Mouse (Mus musculus): ENCODE data around the gene Rhox2a. TPM values are rescaled to one million over a fixed set of nuclear protein-coding genes. Genes with fewer than 3 reads are reported as not detected.
"Not testable (repeated sequence)": the region's sequence is repeated elsewhere in the genome, so short reads cannot be mapped to it uniquely, and the experiment has no call there.

Rhox2a gene
- total RNA-seq (2015), result not detected in 2 replicates
- not detected in 2 replicates for total RNA-seq (2017)

DNA sequence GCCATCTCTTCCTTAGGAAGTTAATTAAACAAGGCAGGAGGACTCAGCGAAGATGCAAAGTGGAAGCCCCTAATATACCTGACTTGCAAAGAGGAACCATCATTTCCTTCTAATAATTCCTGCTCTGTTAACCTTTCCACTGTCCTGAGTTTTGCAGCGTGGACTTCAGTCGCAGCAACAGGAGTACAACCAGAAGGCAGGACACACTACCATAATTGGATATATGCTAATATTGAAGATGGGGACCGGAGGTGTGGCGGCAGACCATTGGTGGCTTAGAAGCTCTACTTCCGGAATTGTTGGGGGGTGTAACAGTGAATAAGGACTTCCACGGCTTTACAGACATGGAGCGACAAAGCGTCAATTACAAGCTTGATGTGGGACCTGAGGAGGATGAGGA lies at the start of gene Rhox2a:
Rhox2a (plus strand) TSS at position 301 of the 400 bp plus-strand sequence.
- not testable (repeated sequence) for ATAC-seq (replicated peaks; ENCODE audit: poor library complexity)

DNA sequence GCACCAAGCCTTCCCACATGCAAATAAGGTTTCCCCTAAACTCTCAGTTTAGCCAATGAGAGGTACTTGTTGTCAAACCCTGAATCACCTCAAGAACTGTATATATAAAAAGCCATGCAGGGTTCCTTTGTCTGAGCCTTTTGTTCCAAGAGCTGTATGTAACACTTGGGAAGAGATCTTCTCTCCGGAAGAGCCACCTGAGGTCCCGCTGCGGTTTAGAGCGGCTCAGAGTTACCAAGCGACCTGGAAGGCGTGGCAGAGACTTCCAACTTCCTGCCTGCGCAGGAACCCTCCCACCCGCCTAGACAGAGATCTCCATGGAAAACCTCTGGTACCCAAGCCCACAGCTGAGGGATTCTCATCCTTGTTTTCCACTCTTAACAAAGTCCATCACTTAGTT lies 46.1 kb upstream of the Rhox2a start:
- no peak for ATAC-seq (replicated peaks; ENCODE audit: poor library complexity)

DNA sequence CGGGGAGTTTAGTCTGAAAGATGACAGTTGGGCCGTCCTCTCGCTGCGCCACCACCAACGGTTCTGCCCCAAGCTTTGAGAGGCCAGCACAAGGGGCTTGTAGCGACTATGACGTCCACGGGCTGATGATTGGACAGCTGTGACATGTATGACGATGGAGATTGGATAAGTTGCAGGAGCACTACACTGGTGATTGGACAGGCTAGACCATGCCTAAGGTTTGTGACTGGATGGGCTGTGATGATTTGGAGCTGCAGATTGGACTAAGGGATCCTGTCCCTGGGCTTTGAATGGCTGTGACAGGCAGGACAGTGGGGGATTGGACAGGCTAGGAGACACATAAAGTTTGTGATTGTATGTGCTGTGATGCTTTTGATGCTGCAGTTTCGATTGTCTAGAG lies 33.8 kb upstream of the Rhox2a start, which contains the start of gene Gm9:
Gm9 (minus strand) TSS at position 101 of the 400 bp plus-strand sequence.
- ATAC-seq (replicated peaks; ENCODE audit: poor library complexity), result no peak

DNA sequence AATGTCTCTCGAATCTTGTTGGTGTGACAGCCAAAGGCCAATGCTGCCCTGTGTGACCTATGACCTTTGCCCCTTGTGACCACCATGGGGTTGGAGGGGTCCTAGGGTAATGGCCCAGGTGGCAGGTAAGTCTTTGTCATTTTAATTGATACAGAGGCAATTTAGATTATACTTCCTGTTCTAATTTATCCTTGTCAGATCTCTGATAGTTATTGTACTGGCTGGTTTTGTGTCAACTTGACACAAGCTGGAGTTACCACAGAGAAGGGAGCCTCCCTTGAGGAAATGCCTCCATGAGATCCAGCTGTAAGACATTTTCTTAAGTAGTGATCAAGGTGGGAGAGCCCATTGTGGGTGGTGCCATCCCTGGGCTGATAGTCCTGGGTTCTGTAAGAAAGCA lies 22.6 kb upstream of the Rhox2a start, which contains the start of gene Rhox1:
Rhox1 (minus strand) TSS at position 101 of the 400 bp plus-strand sequence.
- not testable (repeated sequence) for ATAC-seq (replicated peaks; ENCODE audit: poor library complexity)

DNA sequence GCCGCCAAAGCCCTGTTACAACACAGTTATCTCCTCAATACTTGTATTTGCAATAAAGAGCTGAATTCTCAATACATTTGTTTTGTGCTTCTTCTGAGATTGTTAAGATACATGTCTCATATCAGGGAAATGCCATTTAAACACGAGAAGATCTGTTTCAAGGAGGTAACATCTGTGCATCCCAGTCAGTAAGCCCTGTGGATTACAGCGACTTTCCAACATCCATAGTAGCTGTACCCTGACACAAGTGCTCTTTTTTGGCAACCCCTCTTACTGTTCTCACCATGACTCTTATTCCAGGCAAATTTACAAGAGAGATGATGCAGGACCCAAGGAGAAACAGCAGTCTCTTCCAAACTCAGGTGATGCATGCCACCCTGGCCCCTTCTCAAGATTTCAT lies 4.8 kb downstream of the Rhox2a start, which contains the start of gene Rhox3a:
Rhox3a (plus strand) TSS at position 301 of the 400 bp plus-strand sequence.
- ATAC-seq (replicated peaks; ENCODE audit: poor library complexity), result not testable (repeated sequence)

DNA sequence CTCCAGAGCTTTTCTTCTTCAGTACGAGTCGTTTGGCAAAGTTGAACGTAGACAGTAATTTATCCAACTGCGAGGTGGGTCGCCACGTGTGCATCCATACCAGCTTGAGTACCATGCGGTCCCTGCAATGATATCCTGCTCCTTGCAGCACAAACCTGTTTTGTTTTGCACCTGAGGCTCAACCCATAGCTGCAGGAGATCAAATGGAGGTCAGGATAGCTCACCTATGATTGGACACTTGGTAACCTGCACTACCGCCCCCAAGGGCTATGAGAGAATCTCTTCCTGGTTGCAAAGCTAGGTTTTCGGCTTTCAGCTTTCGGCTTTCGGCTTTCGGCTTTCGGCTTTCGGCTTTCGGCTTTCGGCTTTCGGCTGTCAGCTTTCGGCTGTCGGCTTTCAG lies 20.3 kb downstream of the Rhox2a start, which contains the start of gene Rhox4a:
Rhox4a (plus strand) TSS at position 301 of the 400 bp plus-strand sequence.
- ATAC-seq (replicated peaks; ENCODE audit: poor library complexity), result not testable (repeated sequence)

Other genes with a start within 250 kb of the Rhox2a start
- gene Sowahd, start 196.1 kb upstream of the Rhox2a start, total RNA-seq (2015), result 0.12 and 0.25 TPM in 2 replicates
- gene Sowahd, start 196.1 kb upstream of the Rhox2a start, total RNA-seq (2017), result 1.00 and 3.4 TPM in 2 replicates
- gene Rpl39, start 159.6 kb upstream of the Rhox2a start, total RNA-seq (2015), result 1,695 and 1,778 TPM in 2 replicates
- gene Rpl39, start 159.6 kb upstream of the Rhox2a start, total RNA-seq (2017), result 4,041 and 4,700 TPM in 2 replicates
- 55.0 and 70.9 TPM in 2 replicates for gene Upf3b, start 134.7 kb upstream of the Rhox2a start, total RNA-seq (2015)
- 57.4 and 71.0 TPM in 2 replicates for gene Upf3b, start 134.7 kb upstream of the Rhox2a start, total RNA-seq (2017)
- 20.9 and 22.5 TPM in 2 replicates for gene Nkap, start 118.2 kb upstream of the Rhox2a start, total RNA-seq (2015)
- 29.1 and 34.3 TPM in 2 replicates for gene Nkap, start 118.2 kb upstream of the Rhox2a start, total RNA-seq (2017)
- gene Akap14, start 76.1 kb upstream of the Rhox2a start, total RNA-seq (2015), result 0.20 TPM in 1 of 2 replicates, not detected in the other
- gene Akap14, start 76.1 kb upstream of the Rhox2a start, total RNA-seq (2017), result not detected in 2 replicates
- gene Ndufa1, start 53.8 kb upstream of the Rhox2a start, total RNA-seq (2015), result 169 and 211 TPM in 2 replicates
- gene Ndufa1, start 53.8 kb upstream of the Rhox2a start, total RNA-seq (2017), result 92.0 and 145 TPM in 2 replicates
- gene Rnf113a1, start 53.7 kb upstream of the Rhox2a start, total RNA-seq (2015), result 6.6 and 9.7 TPM in 2 replicates
- gene Rnf113a1, start 53.7 kb upstream of the Rhox2a start, total RNA-seq (2017), result 4.4 and 6.0 TPM in 2 replicates
- gene Gm9, start 33.9 kb upstream of the Rhox2a start, total RNA-seq (2015), result not detected in 2 replicates
- gene Gm9, start 33.9 kb upstream of the Rhox2a start, total RNA-seq (2017), result not detected in 2 replicates
- gene Rhox1, start 22.7 kb upstream of the Rhox2a start, total RNA-seq (2015), result not detected in 2 replicates
- gene Rhox1, start 22.7 kb upstream of the Rhox2a start, total RNA-seq (2017), result not detected in 2 replicates
- gene Rhox3a, start 4.9 kb downstream of the Rhox2a start, total RNA-seq (2015), result not detected in 2 replicates
- not detected in 2 replicates for gene Rhox3a, start 4.9 kb downstream of the Rhox2a start, total RNA-seq (2017)
- gene Rhox4a, start 20.4 kb downstream of the Rhox2a start, total RNA-seq (2015), result not detected in 2 replicates
- not detected in 2 replicates for gene Rhox4a, start 20.4 kb downstream of the Rhox2a start, total RNA-seq (2017)
- gene Rhox3a2, start 135.1 kb downstream of the Rhox2a start, total RNA-seq (2015), result not detected in 2 replicates
- not detected in 2 replicates for gene Rhox3a2, start 135.1 kb downstream of the Rhox2a start, total RNA-seq (2017)
- gene Rhox4a2, start 145.9 kb downstream of the Rhox2a start, total RNA-seq (2015), result not detected in 2 replicates
- gene Rhox4a2, start 145.9 kb downstream of the Rhox2a start, total RNA-seq (2017), result not detected in 2 replicates
- not detected in 2 replicates for gene Rhox2b, start 167.1 kb downstream of the Rhox2a start, total RNA-seq (2015)
- gene Rhox2b, start 167.1 kb downstream of the Rhox2a start, total RNA-seq (2017), result not detected in 2 replicates
- not detected in 2 replicates for gene Rhox4b, start 187.5 kb downstream of the Rhox2a start, total RNA-seq (2015)
- gene Rhox4b, start 187.5 kb downstream of the Rhox2a start, total RNA-seq (2017), result not detected in 2 replicates
- not detected in 2 replicates for gene Rhox2c, start 208.7 kb downstream of the Rhox2a start, total RNA-seq (2015)
- not detected in 2 replicates for gene Rhox2c, start 208.7 kb downstream of the Rhox2a start, total RNA-seq (2017)
- gene Rhox3c, start 213.6 kb downstream of the Rhox2a start, total RNA-seq (2015), result not detected in 2 replicates
- gene Rhox3c, start 213.6 kb downstream of the Rhox2a start, total RNA-seq (2017), result not detected in 2 replicates
- gene Rhox4c, start 235.4 kb downstream of the Rhox2a start, total RNA-seq (2015), result not detected in 2 replicates
- gene Rhox4c, start 235.4 kb downstream of the Rhox2a start, total RNA-seq (2017), result not detected in 2 replicates
- not detected in 2 replicates for gene Rhox2d, start 248.5 kb downstream of the Rhox2a start, total RNA-seq (2015)
- not detected in 2 replicates for gene Rhox2d, start 248.5 kb downstream of the Rhox2a start, total RNA-seq (2017)